Mouse (Mus musculus) brain, embryonic 18.5 days (tissue): ENCODE measurements around the gene S100a13.
A peak's percentile ranks its signal among the peaks of the same experiment; 100 is the strongest.

Source experiments
- DNase-seq: peaks from one replicate; pipeline ENCODE4 v3.0.0-alpha.2; 2012; ENCODE audit warnings: low read depth, low spot score

S100a13 gene

DNA sequence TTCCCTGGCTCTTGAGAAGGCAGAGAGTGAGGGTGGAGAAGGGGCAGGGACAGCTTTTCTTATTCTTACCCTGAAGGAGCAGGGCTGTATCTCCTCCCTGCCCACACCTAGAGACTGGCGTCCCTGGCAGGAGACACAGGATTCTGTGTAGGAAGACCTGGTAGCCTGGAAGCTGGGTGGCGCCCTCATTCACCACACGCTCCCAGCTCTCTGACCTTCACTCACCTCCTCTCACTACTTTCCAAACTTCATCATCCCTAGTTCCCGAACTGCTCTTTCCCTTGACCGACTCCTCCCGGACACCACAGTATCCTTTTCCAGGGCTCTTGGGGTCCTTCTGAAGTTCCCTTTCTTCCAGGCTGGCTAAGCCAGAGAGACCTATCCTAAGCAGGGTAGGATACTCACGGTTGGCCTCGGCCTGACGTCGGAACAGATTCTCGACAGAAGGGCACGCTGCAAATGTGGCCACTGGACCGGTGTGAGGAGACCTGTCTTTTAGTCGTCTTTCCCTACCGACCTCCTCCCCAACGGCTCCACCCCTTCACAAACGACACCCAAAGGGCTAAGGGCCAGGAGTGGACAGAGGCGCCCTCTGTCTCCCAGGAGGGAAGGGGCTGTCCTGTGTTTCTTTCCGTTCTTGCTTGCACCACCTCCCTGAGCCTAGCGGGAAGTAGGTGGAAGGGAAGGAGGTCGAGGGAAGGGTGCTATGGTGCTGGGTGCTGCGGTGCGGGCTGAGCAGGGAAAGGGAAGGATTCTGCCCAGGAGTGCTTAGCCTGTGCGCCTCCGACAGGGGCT lies at the start of gene S100a13, which contains the start of gene S100a1:
Gene S100a13 (plus strand): TSS at position 640 of the 795 bp plus-strand sequence.
Gene S100a1 (minus strand): TSS at position 597 of the 795 bp plus-strand sequence.
- DNase-seq, result no peak

DNA sequence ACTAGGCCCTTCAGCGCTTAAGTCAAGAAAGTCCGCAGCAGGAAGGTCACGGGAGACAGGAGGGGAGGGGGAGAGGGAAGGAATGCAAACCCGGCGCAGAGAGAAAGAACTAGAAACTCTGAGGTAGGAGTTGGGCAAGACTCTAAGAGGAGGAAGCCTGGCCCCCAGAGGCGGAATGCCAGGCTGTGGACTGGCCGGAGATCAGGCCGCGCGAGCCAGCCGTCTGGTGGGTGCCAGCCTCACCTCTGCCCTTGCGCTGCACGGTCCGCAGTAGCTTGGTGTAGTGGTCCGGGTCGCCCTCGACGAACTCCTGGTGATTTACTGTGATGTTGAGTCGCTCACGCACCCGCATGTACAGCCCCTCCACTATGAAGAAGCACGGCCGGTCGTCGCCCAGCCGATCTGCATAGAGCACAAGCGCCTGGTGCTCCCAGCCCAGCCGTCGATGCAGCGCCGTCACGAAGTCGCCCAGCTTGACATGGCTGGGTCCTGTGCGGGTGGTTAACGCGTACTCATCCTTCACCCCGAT lies 49.6 kb upstream of the S100a13 start:
- DNase-seq, result no peak

DNA sequence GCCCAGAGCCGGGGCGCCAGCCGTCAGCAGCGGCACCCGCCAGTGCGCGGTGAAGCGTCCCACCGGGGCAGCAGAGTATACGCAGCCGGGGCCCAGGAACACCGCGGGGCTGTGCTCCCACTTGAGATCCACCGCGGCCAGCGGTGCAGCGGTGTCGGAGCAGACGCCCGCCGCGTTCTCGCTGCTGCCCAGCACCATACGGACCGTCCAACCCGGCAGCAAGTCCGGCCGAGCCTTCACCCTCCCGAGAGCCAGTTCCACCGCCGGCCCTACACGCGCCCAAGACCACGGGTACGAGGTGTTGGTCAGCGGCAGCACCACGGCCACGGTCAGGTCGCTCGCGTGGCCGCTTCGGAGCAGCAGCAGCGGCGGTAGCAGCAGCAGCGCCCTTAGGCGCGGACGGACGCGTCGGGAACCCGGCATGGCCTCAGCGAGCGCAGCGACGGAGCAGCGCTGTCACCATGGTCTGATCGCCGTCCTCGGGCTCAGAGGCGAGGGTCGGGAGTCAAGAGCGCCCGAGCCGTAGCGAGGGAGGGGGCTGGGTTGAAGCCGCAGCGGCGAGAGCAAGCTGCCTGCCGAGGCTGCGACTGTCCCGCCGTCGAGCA lies 49.1 kb upstream of the S100a13 start:
- no peak for DNase-seq

DNA sequence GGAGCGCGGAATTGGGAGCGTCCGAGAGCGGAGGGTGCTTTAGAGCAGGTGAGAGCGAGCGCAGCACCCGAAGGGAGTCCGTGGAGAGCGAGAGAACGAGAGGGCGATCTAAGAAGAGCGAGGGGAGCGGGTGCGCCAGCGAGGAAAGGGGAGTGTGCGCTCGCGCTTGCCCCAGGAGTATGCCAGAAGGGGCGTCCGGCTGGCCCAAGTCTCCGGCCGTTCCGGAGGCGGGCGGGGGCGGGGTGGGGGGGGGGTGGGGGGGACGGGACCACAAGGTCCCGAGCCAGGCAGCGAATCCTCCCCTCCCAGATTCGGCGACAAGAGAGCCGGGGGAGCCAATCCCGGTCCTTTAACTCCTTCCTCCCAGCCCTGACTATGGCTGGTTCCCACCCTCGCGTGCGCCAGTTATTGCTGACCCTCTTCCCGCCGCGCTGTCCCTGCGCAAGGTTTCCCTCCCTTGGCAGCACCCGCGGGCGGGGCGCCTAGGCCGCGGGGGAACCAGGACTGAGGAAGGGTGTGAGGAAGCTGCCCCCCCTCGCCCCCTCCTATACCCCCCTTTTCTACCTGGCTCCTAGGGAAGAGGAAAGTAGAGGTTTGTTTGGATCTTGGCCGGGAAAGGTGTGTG lies 48.4 kb upstream of the S100a13 start, which contains the start of gene Npr1:
Gene Npr1 (minus strand): TSS at position 181 of the 625 bp plus-strand sequence.
- DNase-seq, result no peak

DNA sequence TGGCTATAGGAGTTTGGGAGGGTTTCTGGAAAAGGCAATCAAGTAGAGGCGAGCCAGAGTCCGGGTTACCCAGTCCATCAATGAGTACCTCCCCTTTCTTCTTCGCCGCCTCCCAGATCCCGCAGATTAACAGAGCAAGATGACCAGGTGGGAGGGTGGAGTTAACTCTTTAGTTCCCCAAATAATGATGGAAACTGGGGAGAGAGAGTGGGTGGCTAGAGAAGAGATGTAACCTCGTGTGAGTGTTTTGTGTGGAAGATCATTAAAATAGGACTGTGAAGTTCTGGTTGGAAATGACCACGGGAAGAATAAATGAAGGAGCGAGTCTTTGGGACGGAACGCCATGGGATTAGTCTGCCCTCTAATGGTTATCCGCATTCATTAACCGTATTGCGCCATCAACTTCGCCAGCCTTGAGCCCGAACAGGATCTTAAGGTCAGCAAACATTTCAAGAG lies 47.9 kb upstream of the S100a13 start:
- no peak for DNase-seq

DNA sequence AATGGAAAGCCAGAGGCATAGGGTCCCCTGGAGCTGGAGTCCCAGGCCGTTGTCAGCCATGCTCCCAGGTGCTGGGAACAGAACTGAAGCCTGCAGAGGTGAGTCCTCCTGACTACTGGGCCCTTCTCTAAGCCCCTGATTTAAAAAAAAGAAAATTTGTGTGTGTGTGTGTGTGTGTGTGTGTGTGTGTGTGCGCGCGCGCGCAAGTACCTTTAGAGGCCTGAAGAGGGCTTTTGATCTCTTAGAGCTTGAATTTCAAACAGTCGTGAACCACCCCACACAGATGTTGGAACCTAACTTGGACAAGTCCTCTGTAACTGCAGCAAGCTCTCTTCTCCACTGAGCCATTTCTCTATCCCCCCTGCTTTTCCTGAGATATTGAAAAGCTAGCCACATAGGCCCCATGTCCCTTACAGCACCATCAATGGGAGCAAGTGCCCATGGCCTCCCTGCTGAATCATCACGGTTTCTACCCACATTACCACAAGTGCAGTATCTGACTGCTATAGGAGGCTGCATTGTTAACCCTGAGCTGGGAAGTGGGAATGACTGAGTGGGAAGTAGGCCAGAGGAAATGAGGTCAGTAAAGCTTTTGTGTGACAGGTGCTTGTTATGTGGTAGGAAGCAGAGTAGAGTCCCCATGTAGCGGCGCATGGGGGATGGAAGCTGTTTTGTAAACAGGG lies 46.5 kb upstream of the S100a13 start:
- DNase-seq, result no peak

GRCm38 (mm10) chr3:90472213-90472612 lies 42.0 kb upstream of the S100a13 start:
- DNase-seq, result no peak

DNA sequence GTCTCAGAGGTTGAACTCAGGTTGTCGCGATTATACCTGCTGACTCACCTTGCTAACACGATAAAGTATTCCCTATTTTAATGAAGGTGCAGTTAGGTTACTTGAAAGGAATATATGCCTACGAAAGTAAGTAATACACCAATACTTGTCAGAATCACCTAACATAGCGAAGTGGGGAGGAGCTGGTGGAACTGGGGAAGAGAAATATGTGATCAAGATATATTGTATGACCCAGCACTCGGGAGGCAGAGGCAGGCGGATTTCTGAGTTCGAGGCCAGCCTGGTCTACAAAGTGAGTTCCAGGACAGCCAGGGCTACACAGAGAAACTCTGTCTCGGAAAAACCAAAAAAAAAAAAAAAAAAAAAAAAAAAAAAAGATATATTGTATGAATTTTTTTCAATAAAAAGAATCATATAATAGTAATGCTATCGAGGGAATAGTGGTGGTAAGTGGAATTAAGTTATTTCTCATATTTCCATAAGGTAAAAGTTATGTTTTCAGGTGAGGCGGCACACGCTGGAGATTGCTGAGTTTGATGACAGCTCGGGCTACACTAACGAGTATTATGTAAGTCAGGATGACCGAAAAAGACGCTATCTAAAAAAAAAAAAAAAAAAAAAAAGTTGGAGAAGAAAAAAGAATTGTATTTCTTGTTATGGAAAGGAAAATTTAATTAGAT lies 38.9 kb upstream of the S100a13 start:
- DNase-seq, result no peak

- DNase-seq, result peak; percentile 97
Measured at GRCm38 (mm10) chr3:90475831-90476611, 38.2 kb upstream of the S100a13 start, which contains the start of gene Ilf2. Ilf2 (plus strand) TSS chr3:90476126.

GRCm38 (mm10) chr3:90486998-90487397 lies 27.2 kb upstream of the S100a13 start:
- no peak for DNase-seq

DNA sequence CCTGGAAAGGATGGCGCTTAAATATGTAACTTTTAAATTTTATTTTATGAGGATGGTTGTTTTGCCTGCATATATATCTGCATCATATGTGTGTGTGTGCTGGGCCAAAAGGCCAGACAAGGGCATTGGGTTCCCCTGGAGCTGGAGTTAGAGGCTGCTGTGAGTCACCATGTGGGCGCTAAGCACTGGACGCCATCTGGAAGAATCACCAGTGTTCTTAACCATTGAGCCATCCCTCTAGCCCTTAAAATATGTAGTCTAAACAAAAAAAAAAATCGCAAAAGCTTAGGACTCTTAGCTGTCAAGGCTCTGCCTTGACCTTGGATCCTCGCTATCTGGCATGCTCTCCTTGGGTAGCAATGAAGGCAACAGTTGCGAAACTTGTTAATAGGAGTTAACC lies 25.7 kb upstream of the S100a13 start:
- DNase-seq, result no peak

- peak; percentile 87 for DNase-seq
Measured at GRCm38 (mm10) chr3:90490696-90491256, 23.5 kb upstream of the S100a13 start, which contains the start of gene Snapin. Snapin (minus strand) TSS chr3:90491033.

DNA sequence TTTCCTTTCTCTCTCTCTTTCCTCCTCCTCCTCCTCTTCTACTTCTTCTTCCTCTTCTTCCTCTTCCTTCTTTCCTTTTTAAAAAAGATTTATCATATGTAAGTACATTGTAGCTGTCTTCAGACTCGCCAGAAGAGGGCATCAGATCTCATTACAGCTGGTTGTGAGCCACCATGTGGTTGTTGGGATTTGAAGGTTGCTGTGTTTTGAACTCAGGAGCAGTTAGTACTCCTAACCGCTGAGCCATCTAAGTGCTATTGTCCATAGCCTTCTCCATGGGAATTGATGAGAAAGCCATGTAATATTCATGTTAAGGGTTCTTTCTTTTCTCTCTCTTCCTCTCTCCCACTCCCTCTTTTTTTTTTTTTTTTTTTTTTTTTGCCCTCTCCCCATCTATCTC lies 22.9 kb upstream of the S100a13 start:
- DNase-seq, result no peak

DNA sequence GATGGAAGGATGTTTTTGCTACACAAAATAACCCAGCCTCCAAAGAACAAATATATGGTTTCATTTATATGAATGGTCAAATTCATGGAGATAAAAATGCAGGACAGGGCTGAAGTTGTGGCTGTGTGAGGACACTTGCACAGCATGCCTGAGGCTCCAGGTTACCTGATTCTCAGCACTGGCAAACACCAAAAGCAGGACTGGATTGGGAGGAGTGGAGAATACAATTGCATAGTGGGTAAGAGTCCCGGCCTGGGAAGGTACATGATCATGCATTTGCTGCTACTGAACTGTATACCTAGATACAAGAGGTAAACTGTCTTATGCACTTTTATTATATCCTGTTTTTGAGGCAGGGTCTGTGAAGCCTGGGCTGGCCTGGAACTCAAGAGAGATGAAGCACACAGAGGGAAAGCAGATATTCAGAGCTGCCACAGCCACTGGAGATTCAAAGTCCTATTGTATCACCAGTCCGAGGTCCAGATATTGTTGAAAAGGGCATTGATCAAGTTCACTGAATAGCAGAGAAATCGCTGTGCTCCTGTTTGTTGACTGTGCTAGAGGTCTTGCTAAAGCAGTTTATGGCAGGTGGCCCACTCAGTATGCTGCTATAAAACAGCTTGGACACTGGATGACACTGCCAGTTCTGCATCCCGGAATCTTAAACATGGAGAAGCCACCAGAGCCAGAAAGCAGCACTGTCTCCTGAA lies 20.2 kb upstream of the S100a13 start:
- DNase-seq, result no peak

- DNase-seq, result no peak
Measured at GRCm38 (mm10) chr3:90495850-90496525, 18.2 kb upstream of the S100a13 start.

DNA sequence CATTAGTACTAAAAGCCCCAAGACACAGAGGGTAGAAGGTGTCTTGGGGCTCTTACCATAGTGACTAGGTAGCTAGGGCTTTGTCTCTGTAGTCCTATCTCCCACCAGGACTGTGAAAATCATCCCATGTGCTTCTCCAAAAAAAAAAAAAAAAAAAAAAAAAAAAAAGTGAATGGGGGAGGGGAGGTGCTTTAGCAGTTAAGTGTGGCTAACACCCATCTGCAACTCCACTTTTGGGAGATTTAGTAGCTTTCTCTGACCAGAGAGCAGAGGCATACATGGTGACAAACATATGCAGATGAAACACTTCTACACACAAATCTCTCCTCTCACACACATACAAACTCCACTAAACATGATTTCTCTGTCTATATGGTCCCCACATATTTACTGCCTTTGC lies 16.6 kb upstream of the S100a13 start:
- DNase-seq, result no peak

GRCm38 (mm10) chr3:90503444-90503843 lies 10.8 kb upstream of the S100a13 start:
- no peak for DNase-seq

DNA sequence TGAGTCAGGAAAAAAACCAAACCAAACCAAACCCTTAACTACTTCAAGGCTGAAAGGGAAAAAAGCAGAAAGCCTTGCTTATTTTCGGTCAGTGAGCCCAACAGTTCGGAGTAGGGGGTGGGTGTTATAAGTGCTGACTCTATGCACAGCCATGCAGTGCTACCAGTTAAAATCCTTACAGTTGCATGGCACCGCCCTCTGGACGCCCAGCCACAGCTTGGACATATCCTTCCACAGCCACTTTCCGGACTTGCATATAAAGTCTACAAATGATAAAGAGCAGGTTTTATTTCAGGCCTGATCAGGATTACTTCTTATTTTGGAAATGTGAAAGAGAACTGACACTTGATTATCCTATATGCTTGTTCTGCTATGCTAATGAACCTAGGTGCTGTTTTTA lies 9.0 kb upstream of the S100a13 start:
- no peak for DNase-seq

DNA sequence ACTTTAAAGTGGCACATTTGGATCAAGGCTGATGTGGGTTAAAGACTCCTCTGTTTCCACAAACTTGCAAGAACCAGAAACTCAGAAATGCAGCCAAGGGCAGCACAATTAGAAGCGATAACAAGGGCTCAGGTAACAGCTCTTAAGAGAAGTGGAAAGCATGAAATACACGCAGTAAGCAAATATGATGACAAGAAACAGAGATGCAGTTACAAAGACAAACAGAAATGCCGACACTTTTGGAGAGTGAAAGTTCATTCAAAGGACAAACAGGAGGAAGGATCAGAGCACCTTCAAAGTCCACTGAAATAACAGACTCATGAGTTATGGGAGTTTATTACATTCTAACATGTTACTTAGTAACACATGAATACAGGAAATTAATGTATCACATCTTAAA lies 7.9 kb upstream of the S100a13 start:
- DNase-seq, result no peak
